Mouse (Mus musculus): Measurements from ENCODE around the gene Gm21748.
"Not testable (repeated sequence)": the region's sequence is repeated elsewhere in the genome, so short reads cannot be mapped to it uniquely, and the experiment has no call there.

Gm21748 gene

GRCm38 (mm10) chrY:90839077-90839476 is at the start of gene Gm21748:
Gm21748 (minus strand) TSS chrY:90839177.
- in situ Hi-C loops (cut with MboI, MseI): not testable (repeated sequence)

Data from T-helper 17 cell (primary cell).